Mouse (Mus musculus) embryonic facial prominence, embryonic 13.5 days (tissue): Measurements from ENCODE around the gene Ttc29. TPM values are rescaled to one million over a fixed set of nuclear protein-coding genes. Genes with fewer than 3 reads are reported as not detected.

Experiments used
- ATAC-seq: fragments of 200-750 bp; cut with Nextera tagmentation; 2 replicates; pipeline ENCODE4 v1.8.0; 2017; ENCODE audit warnings: low read depth; ENCODE audit not compliant: insufficient number of reproducible peaks, insufficient read depth, low FRiP score, low TSS enrichment
- H3K27ac ChIP-seq: fragments of 300-500 bp; sonication (generic); 2 replicates; pipeline ENCODE4 v1.5.1; 2015; ENCODE audit warnings: moderate library complexity, mild to moderate bottlenecking, inconsistent platforms
- H3K27me3 ChIP-seq: fragments of 300-500 bp; sonication (generic); 2 replicates; pipeline ENCODE4 v1.6.1; 2015; ENCODE audit warnings: mild to moderate bottlenecking, inconsistent platforms
- H3K36me3 ChIP-seq: fragments of 300-500 bp; sonication (generic); 2 replicates; pipeline ENCODE4 v1.6.1; 2015; ENCODE audit warnings: mild to moderate bottlenecking, inconsistent platforms
- H3K4me1 ChIP-seq: fragments of 300-500 bp; sonication (generic); 2 replicates; pipeline ENCODE4 v1.6.1; 2015; ENCODE audit warnings: inconsistent platforms
- H3K4me2 ChIP-seq: fragments of 300-500 bp; sonication (generic); 2 replicates; pipeline ENCODE4 v1.6.1; 2015; ENCODE audit warnings: moderate library complexity, mild to moderate bottlenecking, inconsistent platforms
- H3K4me3 ChIP-seq: fragments of 300-500 bp; sonication (generic); 2 replicates; pipeline ENCODE4 v1.5.1; 2015; ENCODE audit warnings: mild to moderate bottlenecking, inconsistent platforms
- H3K9ac ChIP-seq: fragments of 300-500 bp; sonication (generic); 2 replicates; pipeline ENCODE4 v1.6.1; 2015; ENCODE audit warnings: mild to moderate bottlenecking, inconsistent platforms
- H3K9me3 ChIP-seq: fragments of 300-500 bp; sonication (generic); 2 replicates; pipeline ENCODE4 v1.6.1; 2016; ENCODE audit warnings: inconsistent platforms
- WGBS: fragments of 180-500 bp; shearing (Covaris S2); methylation state at CpG from one replicate; pipeline ENCODE4 v1.1.7; 2015; ENCODE audit warnings: mixed read lengths; 5-methylcytosine and 5-hydroxymethylcytosine counted together
- polyA plus RNA-seq: library from polyadenylated mRNA; unstranded; fragments of >200 nt; fragmentation: Nextera tagmentation; extraction: Ambion mirVana; gene quantifications from 2 replicates; pipeline ENCODE4 v1.2.1, GENCODE M21; 2015

The Ttc29 gene
- polyA plus RNA-seq, 1 experiment from 2014 or later = not detected

DNA sequence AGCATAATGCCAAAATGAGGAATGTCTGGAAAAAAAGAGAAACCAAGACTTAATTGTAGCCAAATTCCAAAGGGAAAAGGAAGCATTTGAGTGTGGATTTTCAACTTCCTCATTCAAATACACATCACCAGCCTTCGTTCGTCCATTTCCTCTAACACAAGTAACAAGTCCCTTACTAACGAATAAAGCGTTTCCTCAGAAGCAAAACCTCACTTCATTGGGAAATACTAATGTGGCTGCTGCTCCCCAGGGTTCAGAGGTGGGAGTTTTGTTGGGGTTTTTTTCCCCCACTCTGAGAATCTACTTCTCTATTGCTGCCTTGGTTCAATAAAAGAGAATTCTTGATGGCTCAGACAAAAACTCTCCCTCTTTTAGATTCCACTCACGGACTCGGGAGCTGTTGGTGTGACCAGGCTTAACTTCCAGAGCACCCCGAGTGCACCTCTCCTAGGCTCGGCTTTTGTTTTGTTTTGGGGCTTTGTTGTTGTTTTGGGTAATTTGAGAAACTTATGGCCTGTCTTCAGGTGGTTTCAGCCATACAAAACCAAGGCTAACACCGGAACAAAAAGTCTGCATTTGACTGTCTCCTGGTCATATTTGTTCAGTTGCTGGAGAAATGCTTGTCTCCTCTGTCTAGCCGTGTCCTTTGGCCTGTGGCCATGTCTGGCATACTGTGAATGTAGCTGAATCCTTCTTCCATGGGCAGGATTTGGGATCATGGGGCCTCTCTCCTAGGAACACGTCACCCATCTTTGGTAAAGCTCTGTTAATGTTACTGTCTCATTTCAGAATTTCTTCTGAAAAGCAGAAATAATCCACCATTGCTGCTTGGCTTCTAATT is 127.8 kb downstream of the Ttc29 start:
- WGBS = 57% methylated on average over 11 of the region's 11 CpGs
- H3K9me3 ChIP-seq = no peaks in the 10 kb centered on the region
- no peak for ATAC-seq
- H3K27me3 ChIP-seq = no peaks in the 10 kb centered on the region
- no peak overlapping the region for H3K4me2 ChIP-seq
- H3K36me3 ChIP-seq = no peaks in the 10 kb centered on the region
- H3K4me3 ChIP-seq = no peak overlapping the region
- H3K9ac ChIP-seq = no peak overlapping the region
- no peak overlapping the region for H3K27ac ChIP-seq
- 0 out of 2 replicates have a peak, but pooled peaks cover 7% of the 10 kb centered on the region for H3K4me1 ChIP-seq

DNA sequence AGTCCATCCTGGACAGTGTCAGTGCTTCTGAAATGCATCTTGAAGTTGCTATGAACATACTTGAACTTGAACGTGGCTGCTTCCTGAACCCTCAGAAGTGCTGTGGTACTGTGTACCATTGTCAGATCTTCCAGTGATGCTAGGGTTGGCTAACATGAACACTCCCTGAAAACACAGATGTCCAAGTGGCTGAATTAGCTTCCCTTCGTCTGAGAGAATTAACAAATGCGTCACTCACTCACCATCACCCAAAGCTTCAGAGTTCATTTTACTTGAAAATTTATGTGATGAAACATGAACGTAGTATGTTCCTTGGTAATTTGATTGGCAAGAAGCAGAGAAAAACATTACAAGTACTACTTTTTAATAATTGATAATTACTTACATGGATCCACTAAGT is 129.1 kb downstream of the Ttc29 start:
- 73% methylated on average over 4 of the region's 4 CpGs for WGBS
- H3K4me2 ChIP-seq = no peak overlapping the region
- no peaks in the 10 kb centered on the region for H3K9me3 ChIP-seq
- ATAC-seq = no peak
- H3K9ac ChIP-seq = no peak overlapping the region
- H3K4me1 ChIP-seq = 0 out of 2 replicates have a peak, but pooled peaks cover 7% of the 10 kb centered on the region
- no peak overlapping the region for H3K27ac ChIP-seq
- no peaks in the 10 kb centered on the region for H3K36me3 ChIP-seq
- H3K27me3 ChIP-seq = no peaks in the 10 kb centered on the region
- H3K4me3 ChIP-seq = no peak overlapping the region

DNA sequence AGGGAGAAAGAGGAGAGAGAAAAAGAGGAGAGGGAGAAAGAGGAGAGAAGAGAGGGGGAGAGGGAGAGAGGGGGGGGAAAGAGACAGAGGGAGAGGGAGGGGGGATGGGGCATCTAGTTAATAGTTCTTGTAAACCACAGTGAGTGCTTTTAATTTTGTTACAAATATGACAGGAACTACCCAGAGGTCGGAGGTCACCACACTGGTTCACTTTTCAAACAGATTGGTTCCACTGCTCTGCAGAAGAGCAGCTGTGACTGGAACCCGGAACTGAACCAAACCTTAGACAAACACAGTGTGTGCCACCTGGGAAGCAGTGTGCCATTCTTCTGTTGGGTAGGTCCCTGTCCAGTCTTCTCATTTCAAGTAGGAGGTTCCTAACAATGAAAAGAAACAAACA is 130.9 kb downstream of the Ttc29 start:
- 46% methylated on average over 2 of the region's 2 CpGs for WGBS
- Histone ChIP-seq H3K27ac (no peak overlapping the region), H3K9ac (no peak overlapping the region), H3K4me1 (0 out of 2 replicates have a peak, but pooled peaks cover 7% of the 10 kb centered on the region), H3K4me2 (no peak overlapping the region), H3K9me3 (no peaks in the 10 kb centered on the region), H3K36me3 (no peaks in the 10 kb centered on the region), H3K4me3 (no peak overlapping the region), H3K27me3 (no peaks in the 10 kb centered on the region)
- no peak for ATAC-seq

DNA sequence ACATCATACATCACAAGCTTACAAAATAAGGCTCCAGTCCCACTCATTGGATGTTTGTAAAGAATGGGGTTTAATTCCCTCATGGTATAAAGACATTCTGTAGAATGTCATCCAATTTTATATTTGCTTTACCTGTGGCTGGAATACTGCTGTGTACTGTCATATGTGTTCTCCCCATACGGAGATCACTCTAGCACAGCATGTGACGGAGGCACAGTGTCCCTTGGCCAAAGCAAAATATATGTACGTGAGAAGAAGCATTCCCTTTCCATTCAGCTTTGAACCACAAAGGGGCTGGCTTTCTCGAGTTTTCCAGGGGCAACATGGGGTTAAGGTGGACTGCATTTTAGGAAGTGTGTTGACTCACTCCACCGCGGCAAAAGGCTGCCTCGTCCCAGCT is 132.6 kb downstream of the Ttc29 start:
- 44% methylated on average over 7 of the region's 7 CpGs for WGBS
- Histone ChIP-seq H3K4me2 (no peak overlapping the region), H3K27ac (no peak overlapping the region), H3K4me1 (0 out of 2 replicates have a peak, but pooled peaks cover 3% of the 10 kb centered on the region), H3K9me3 (no peaks in the 10 kb centered on the region), H3K36me3 (no peaks in the 10 kb centered on the region), H3K27me3 (no peaks in the 10 kb centered on the region), H3K9ac (no peak overlapping the region), H3K4me3 (no peak overlapping the region)
- no peak for ATAC-seq

DNA sequence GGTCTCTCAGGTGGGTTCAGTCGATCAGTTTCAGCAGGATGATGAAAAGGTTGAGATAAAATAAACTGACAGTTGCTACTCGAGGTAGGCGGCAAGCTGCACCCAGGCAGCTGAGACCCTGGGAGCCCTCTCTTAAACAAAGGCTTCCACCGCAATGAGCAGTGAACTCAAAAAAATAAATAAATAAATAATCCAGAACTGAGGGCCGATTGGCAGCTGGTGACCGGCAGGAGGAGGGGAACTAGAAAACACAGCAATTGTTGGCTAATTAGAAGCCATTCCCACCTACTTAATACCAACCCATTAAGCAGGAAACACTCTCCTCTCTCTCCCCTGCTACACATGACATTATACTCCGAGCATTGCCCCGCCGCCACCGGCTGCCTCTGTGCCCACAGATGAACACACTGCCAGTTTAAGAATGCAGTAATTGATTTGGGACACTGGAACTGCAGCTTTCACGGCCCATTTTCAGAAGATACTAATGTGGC is 133.1 kb downstream of the Ttc29 start:
- Histone ChIP-seq H3K4me2 (no peak overlapping the region), H3K4me3 (no peak overlapping the region)
- 30% methylated on average over 11 of the region's 11 CpGs for WGBS

DNA sequence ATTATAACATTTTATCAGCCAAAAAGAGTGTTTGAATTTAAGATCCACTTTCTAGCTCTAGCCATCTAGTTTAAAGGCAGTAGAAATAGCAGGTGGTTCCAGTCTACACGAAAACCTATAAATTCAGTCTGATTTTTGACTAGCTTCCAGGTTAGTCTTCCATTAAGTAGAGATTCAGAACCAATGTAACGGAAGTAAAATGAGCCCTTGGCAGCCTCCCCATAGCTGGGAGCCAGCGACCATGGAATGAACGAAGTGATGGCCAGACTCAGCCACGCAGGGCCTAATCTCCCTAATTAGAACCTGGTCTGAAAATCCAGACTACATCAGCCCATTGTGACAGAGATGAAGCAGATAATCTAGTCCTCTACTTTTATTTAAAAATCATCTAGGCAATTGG is 140.8 kb downstream of the Ttc29 start:
- H3K4me1 ChIP-seq = 0 out of 2 replicates have a peak, but pooled peaks cover 2% of the 10 kb centered on the region
- H3K9me3 ChIP-seq = no peaks in the 10 kb centered on the region
- no peak overlapping the region for H3K27ac ChIP-seq
- no peak overlapping the region for H3K4me3 ChIP-seq
- no peaks in the 10 kb centered on the region for H3K36me3 ChIP-seq
- no peak overlapping the region for H3K4me2 ChIP-seq
- no peak for ATAC-seq
- 53% methylated on average over 5 of the region's 5 CpGs for WGBS
- H3K9ac ChIP-seq = no peak overlapping the region
- H3K27me3 ChIP-seq = no peaks in the 10 kb centered on the region

More for the DNA sequence above, 133.1 kb downstream of the Ttc29 start:
- Histone ChIP-seq H3K27ac (no peak overlapping the region), H3K27me3 (no peaks in the 10 kb centered on the region), H3K9me3 (no peaks in the 10 kb centered on the region), H3K4me1 (no peaks in the 10 kb centered on the region), H3K9ac (no peak overlapping the region), H3K36me3 (no peaks in the 10 kb centered on the region)
- ATAC-seq = no peak

DNA sequence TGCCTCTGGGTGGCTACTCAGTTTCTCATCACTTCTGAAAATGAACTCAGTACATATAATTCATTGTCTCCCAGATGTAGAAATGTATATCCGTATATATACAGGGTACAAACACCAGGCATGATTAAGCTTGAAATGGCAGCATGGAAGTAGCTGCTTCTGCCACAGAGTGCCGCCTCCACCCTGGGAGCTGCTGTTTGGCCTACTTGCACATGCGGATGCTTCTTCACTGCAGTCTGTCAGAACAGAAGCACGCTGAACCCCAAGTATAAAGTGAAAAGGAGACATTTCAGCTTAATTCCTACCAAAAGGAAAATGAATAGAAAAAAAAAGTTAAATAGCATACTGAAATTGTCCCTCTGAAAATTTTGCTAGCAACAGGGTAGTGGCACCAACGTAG is 141.7 kb downstream of the Ttc29 start:
- no peak for ATAC-seq
- no peak overlapping the region for H3K27ac ChIP-seq
- WGBS = 85% methylated on average over 5 of the region's 5 CpGs

DNA sequence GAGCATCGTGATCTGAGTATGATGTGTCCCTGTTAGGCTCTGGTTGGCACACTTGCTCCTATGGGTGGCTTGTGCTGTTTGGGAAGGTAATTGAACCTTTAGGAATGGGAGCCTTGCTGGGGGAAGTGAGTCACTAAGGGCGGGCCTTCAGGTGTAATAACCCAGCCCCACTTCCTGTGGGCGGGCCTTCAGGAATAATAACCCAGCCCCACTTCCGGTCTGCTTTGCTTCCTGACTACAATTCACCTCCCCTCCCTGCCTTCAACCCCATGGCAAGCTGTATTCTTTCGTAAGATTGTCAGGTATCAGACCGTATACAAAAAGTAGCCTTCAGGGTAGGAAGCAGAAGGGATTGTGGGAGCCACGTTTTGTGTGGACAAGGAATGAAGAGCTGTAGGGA is 177.7 kb downstream of the Ttc29 start:
- WGBS = 92% methylated on average over 7 of the region's 7 CpGs
- no peak for ATAC-seq
- no peaks in the 10 kb centered on the region for H3K27me3 ChIP-seq

More for the DNA sequence above, 141.7 kb downstream of the Ttc29 start:
- Histone ChIP-seq H3K9me3 (no peaks in the 10 kb centered on the region), H3K4me1 (0 out of 2 replicates have a peak, but pooled peaks cover 2% of the 10 kb centered on the region), H3K4me2 (no peak overlapping the region), H3K27me3 (no peaks in the 10 kb centered on the region), H3K4me3 (no peak overlapping the region), H3K9ac (no peak overlapping the region), H3K36me3 (no peaks in the 10 kb centered on the region)

DNA sequence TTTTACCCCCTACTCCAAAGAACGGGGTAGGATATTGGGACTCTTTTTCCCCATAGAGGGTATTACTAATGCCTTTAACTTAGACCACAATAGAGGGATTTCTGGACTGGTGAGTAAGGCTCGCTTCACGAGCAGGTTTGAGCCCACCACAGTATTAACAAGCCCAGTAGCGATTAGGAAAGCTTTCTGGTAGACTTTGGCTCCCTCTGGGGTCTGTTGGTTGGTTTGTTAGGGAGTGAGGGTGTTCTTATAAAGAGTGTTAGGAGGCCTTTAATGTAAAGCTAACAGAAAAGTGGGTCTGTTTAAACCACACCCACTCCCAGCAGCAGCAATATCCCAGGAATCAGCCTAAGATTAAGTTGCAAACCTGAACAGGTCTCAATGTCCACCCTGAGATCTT is 206.2 kb downstream of the Ttc29 start:
- no peak overlapping the region for H3K9ac ChIP-seq
- H3K27me3 ChIP-seq = peaks cover 59% of the 10 kb centered on the region
- no peaks in the 10 kb centered on the region for H3K9me3 ChIP-seq
- H3K27ac ChIP-seq = no peak overlapping the region
- no peak overlapping the region for H3K4me3 ChIP-seq
- H3K4me2 ChIP-seq = no peak overlapping the region
- H3K36me3 ChIP-seq = no peaks in the 10 kb centered on the region
- no peak for ATAC-seq
- WGBS = 28% methylated on average over 4 of the region's 4 CpGs
- peaks cover 14% of the 10 kb centered on the region for H3K4me1 ChIP-seq

More for the DNA sequence above, 177.7 kb downstream of the Ttc29 start:
- no peak overlapping the region for H3K9ac ChIP-seq
- no peaks in the 10 kb centered on the region for H3K4me1 ChIP-seq
- no peaks in the 10 kb centered on the region for H3K9me3 ChIP-seq
- no peak overlapping the region for H3K4me3 ChIP-seq
- H3K27ac ChIP-seq = no peak overlapping the region
- H3K36me3 ChIP-seq = no peaks in the 10 kb centered on the region
- no peak overlapping the region for H3K4me2 ChIP-seq

DNA sequence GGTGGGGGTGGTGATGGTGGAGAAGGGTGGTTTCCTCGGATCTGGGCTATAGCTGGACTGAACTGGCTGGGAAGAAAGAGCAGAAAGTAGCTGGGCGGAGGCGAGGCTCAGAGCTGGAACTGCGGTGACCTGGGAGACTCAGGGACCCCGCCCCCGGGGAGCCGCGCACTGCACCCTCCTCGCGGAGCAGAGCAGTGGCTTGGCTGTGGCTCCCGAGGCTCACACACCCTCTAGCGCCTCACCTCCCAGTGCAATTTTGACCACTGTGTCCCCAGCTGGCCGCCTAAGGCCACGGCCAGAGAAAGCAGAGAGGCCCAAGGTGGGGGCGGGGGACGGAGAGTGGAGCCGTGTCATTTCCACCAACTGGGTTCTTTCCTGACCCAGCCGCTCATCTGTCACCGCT is 207.0 kb downstream of the Ttc29 start:
- H3K4me1 ChIP-seq = peaks cover 14% of the 10 kb centered on the region
- peak overlapping the region; percentile 73 for H3K4me2 ChIP-seq
- no peaks in the 10 kb centered on the region for H3K9me3 ChIP-seq
- H3K4me3 ChIP-seq = peak overlapping the region; percentile 39
- peak overlapping the region; percentile 44; the same call in 1 of the 2 replicates for H3K9ac ChIP-seq
- H3K27me3 ChIP-seq = peaks cover 67% of the 10 kb centered on the region
- H3K36me3 ChIP-seq = no peaks in the 10 kb centered on the region
- H3K27ac ChIP-seq = no peak overlapping the region
- no peak for ATAC-seq
- WGBS = under 1% methylated on average over 19 of the region's 19 CpGs

DNA sequence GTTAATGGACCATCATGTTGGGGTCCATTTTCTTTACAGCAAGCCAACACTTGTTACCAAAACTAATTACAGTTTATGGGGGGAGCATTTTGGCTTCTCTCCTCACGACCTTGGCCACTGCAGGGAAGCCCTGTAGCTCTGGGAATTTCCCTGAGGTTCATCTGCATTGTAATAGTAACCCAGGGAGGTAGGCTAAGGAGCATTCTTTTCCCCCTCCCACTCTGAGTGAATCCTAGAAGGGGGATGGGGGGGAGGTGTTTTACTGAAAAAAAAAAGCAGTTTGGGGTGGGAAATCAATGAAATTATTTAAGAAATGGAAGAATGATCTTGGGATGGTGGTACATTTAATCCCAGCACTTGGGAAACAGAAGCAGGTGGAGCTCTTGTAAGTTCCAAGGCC is 210.8 kb downstream of the Ttc29 start:
- Histone ChIP-seq H3K4me3 (no peak overlapping the region), H3K36me3 (no peaks in the 10 kb centered on the region), H3K9ac (no peak overlapping the region), H3K4me2 (no peak overlapping the region), H3K27ac (no peak overlapping the region), H3K4me1 (peaks cover 17% of the 10 kb centered on the region), H3K27me3 (peaks cover 96% of the 10 kb centered on the region), H3K9me3 (no peaks in the 10 kb centered on the region)
- ATAC-seq = no peak
- WGBS = 0% methylated on average over 1 of the region's 1 CpGs

DNA sequence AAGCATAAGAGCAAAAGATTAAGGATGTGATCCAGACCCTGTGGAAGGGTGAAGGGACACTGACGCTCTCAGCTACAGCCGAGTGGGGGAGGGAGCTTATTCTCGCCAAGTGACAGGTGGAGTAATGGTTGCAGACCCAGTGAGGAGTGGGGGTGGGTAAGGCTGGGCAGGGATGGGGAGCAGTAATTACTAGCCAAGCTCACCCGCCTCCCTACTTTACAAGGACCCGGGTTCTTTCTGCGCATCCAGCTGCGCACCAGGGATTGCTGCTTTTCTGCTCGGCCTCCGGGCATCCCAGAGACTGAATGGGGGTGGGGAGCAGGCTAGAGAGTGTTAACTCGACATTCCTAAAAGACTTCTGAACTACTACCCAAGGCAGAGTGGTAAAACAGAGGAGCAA is 213.4 kb downstream of the Ttc29 start:
- under 1% methylated on average over 10 of the region's 10 CpGs for WGBS
- H3K4me2 ChIP-seq = no peak overlapping the region; the same call in 1 of the 2 replicates
- 0 out of 2 replicates have a peak, but pooled peaks cover 3% of the 10 kb centered on the region for H3K4me1 ChIP-seq
- peaks cover 92% of the 10 kb centered on the region for H3K27me3 ChIP-seq
- H3K9ac ChIP-seq = no peak overlapping the region
- ATAC-seq = no peak
- no peak overlapping the region for H3K27ac ChIP-seq
- H3K9me3 ChIP-seq = no peaks in the 10 kb centered on the region
- no peak overlapping the region for H3K4me3 ChIP-seq
- H3K36me3 ChIP-seq = no peaks in the 10 kb centered on the region
